Mouse (Mus musculus): ENCODE measurements around the gene Nkpd1. TPM values are rescaled to one million over a fixed set of nuclear protein-coding genes. Genes with fewer than 3 reads are reported as not detected.

The Nkpd1 gene
- polyA plus RNA-seq, 1 experiment = 2.2 TPM

GRCm38 (mm10) chr7:19541681-19542154, 24.1 kb downstream of the Nkpd1 start:
- no peak overlapping the region for H3K4me3 ChIP-seq (ENCODE audit: extremely low read depth, insufficient read depth, insufficient read length)
- no peak overlapping the region for H3K27ac ChIP-seq (ENCODE audit: insufficient read depth, low read length)
- 89% methylated on average over 7 of the region's 7 CpGs for WGBS
- TF ChIP-seq CTCF (IDR thresholded peaks at IDR 0.05; ENCODE audit: extremely low read depth, insufficient read depth, insufficient read length, insufficient replicate concordance) = no peak
- TF ChIP-seq POLR2A (IDR thresholded peaks at IDR 0.05; ENCODE audit: low read depth, low read length) = no peak
- peaks cover 7% of the 10 kb centered on the region; the same call in 1 of the 2 replicates for H3K4me1 ChIP-seq (ENCODE audit: control insufficient read depth, insufficient read depth, insufficient read length)
- no peaks in the 10 kb centered on the region for H3K36me3 ChIP-seq (ENCODE audit: control insufficient read depth, insufficient read depth, low read length)
- H3K27me3 ChIP-seq (ENCODE audit: control insufficient read depth, insufficient read depth, low read length) = no peaks in the 10 kb centered on the region
- no peak for DNase-seq (ENCODE audit: low read depth in 1 of 2, low spot score in 2 of 2)

- no peak overlapping the region for H3K4me3 ChIP-seq (ENCODE audit: extremely low read depth, insufficient read depth, insufficient read length)
- WGBS = 73% methylated on average over 8 of the region's 8 CpGs
- H3K27me3 ChIP-seq (ENCODE audit: control insufficient read depth, insufficient read depth, low read length) = no peaks in the 10 kb centered on the region
- no peak for DNase-seq (ENCODE audit: low read depth in 1 of 2, low spot score in 2 of 2)
- TF ChIP-seq CTCF (IDR thresholded peaks at IDR 0.05; ENCODE audit: extremely low read depth, insufficient read depth, insufficient read length, insufficient replicate concordance) (no peak), POLR2A (IDR thresholded peaks at IDR 0.05; ENCODE audit: low read depth, low read length) (no peak)
- H3K4me1 ChIP-seq (ENCODE audit: control insufficient read depth, insufficient read depth, insufficient read length) = peaks cover 7% of the 10 kb centered on the region; the same call in 1 of the 2 replicates
- no peak overlapping the region for H3K27ac ChIP-seq (ENCODE audit: insufficient read depth, low read length)
- H3K36me3 ChIP-seq (ENCODE audit: control insufficient read depth, insufficient read depth, low read length) = no peaks in the 10 kb centered on the region
These were observed 24.6 kb downstream of the Nkpd1 start for GRCm38 (mm10) chr7:19542155-19542691.

- 27% methylated on average over 6 of the region's 6 CpGs for WGBS
These were observed 25.9 kb downstream of the Nkpd1 start for GRCm38 (mm10) chr7:19543584-19543983.

GRCm38 (mm10) chr7:19546007-19546406, 28.4 kb downstream of the Nkpd1 start:
- DNase-seq (ENCODE audit: low read depth in 1 of 2, low spot score in 2 of 2) = no peak
- TF ChIP-seq POLR2A (IDR thresholded peaks at IDR 0.05; ENCODE audit: low read depth, low read length) = no peak
- TF ChIP-seq CTCF (IDR thresholded peaks at IDR 0.05; ENCODE audit: extremely low read depth, insufficient read depth, insufficient read length, insufficient replicate concordance) = no peak
- Histone ChIP-seq H3K4me1 (ENCODE audit: control insufficient read depth, insufficient read depth, insufficient read length) (peaks cover 7% of the 10 kb centered on the region; the same call in 1 of the 2 replicates), H3K27ac (ENCODE audit: insufficient read depth, low read length) (no peak overlapping the region), H3K4me3 (ENCODE audit: extremely low read depth, insufficient read depth, insufficient read length) (no peak overlapping the region), H3K36me3 (ENCODE audit: control insufficient read depth, insufficient read depth, low read length) (no peaks in the 10 kb centered on the region), H3K27me3 (ENCODE audit: control insufficient read depth, insufficient read depth, low read length) (no peaks in the 10 kb centered on the region)
- 79% methylated on average over 3 of the region's 3 CpGs for WGBS

More at GRCm38 (mm10) chr7:19543584-19543983, 25.9 kb downstream of the Nkpd1 start:
- no peaks in the 10 kb centered on the region for H3K27me3 ChIP-seq (ENCODE audit: control insufficient read depth, insufficient read depth, low read length)
- H3K4me3 ChIP-seq (ENCODE audit: extremely low read depth, insufficient read depth, insufficient read length) = no peak overlapping the region
- peaks cover 7% of the 10 kb centered on the region; the same call in 1 of the 2 replicates for H3K4me1 ChIP-seq (ENCODE audit: control insufficient read depth, insufficient read depth, insufficient read length)
- H3K27ac ChIP-seq (ENCODE audit: insufficient read depth, low read length) = no peak overlapping the region
- H3K36me3 ChIP-seq (ENCODE audit: control insufficient read depth, insufficient read depth, low read length) = no peaks in the 10 kb centered on the region
- TF ChIP-seq CTCF (IDR thresholded peaks at IDR 0.05; ENCODE audit: extremely low read depth, insufficient read depth, insufficient read length, insufficient replicate concordance) (peak; percentile 44; the same call in 1 of the 2 replicates), POLR2A (IDR thresholded peaks at IDR 0.05; ENCODE audit: low read depth, low read length) (no peak)
- peak in 1 of 2 experiments; percentile 36 for DNase-seq (ENCODE audit: low read depth in 1 of 2, low spot score in 2 of 2)

- H3K4me3 ChIP-seq (ENCODE audit: extremely low read depth, insufficient read depth, insufficient read length) = no peak overlapping the region
- H3K36me3 ChIP-seq (ENCODE audit: control insufficient read depth, insufficient read depth, low read length) = no peaks in the 10 kb centered on the region
- H3K27ac ChIP-seq (ENCODE audit: insufficient read depth, low read length) = no peak overlapping the region
- WGBS = 94% methylated on average over 2 of the region's 2 CpGs
- DNase-seq (ENCODE audit: low read depth in 1 of 2, low spot score in 2 of 2) = no peak
- peaks cover 7% of the 10 kb centered on the region; the same call in 1 of the 2 replicates for H3K4me1 ChIP-seq (ENCODE audit: control insufficient read depth, insufficient read depth, insufficient read length)
- no peak for TF ChIP-seq POLR2A (IDR thresholded peaks at IDR 0.05; ENCODE audit: low read depth, low read length)
- TF ChIP-seq CTCF (IDR thresholded peaks at IDR 0.05; ENCODE audit: extremely low read depth, insufficient read depth, insufficient read length, insufficient replicate concordance) = no peak
- no peaks in the 10 kb centered on the region for H3K27me3 ChIP-seq (ENCODE audit: control insufficient read depth, insufficient read depth, low read length)
These were observed 29.8 kb downstream of the Nkpd1 start for GRCm38 (mm10) chr7:19547344-19547969.

- WGBS = 75% methylated on average over 10 of the region's 10 CpGs
- no peak for DNase-seq (ENCODE audit: low read depth in 1 of 2, low spot score in 2 of 2)
- Histone ChIP-seq H3K27me3 (ENCODE audit: control insufficient read depth, insufficient read depth, low read length) (no peaks in the 10 kb centered on the region), H3K36me3 (ENCODE audit: control insufficient read depth, insufficient read depth, low read length) (0 out of 2 replicates have a peak, but pooled peaks cover 2% of the 10 kb centered on the region), H3K4me1 (ENCODE audit: control insufficient read depth, insufficient read depth, insufficient read length) (peaks cover 3% of the 10 kb centered on the region; the same call in 1 of the 2 replicates), H3K4me3 (ENCODE audit: extremely low read depth, insufficient read depth, insufficient read length) (no peak overlapping the region), H3K27ac (ENCODE audit: insufficient read depth, low read length) (no peak overlapping the region)
- TF ChIP-seq POLR2A (IDR thresholded peaks at IDR 0.05; ENCODE audit: low read depth, low read length) (no peak), CTCF (IDR thresholded peaks at IDR 0.05; ENCODE audit: extremely low read depth, insufficient read depth, insufficient read length, insufficient replicate concordance) (no peak)
These were observed 31.8 kb downstream of the Nkpd1 start for GRCm38 (mm10) chr7:19549394-19549793.
